Mouse (Mus musculus) Patski (cell line): ENCODE measurements around the gene Tex14. TPM values are rescaled to one million over a fixed set of nuclear protein-coding genes. Genes with fewer than 3 reads are reported as not detected.
"Not testable (repeated sequence)": the region's sequence is repeated elsewhere in the genome, so short reads cannot be mapped to it uniquely, and the experiment has no call there.

ENCODE experiments used
- ATAC-seq: fragments of 100-300 bp; one replicate; pipeline ENCODE4 v1.8.0; 2021
- CTCF ChIA-PET: fragments of 350-600 bp; sonication (Branson Sonifier 250); formaldehyde crosslinking; loops from one replicate; lab custom pipeline; 2022; ENCODE audit warnings: inconsistent platforms; lab: Charles Lee
- POLR2A ChIA-PET: fragments of 350-600 bp; sonication (Branson Sonifier 250); formaldehyde crosslinking; loops from one replicate; lab custom pipeline; 2022; ENCODE audit warnings: antibody characterized with exemption, inconsistent platforms; lab: Charles Lee
- DNase-seq: peaks from one replicate; pipeline ENCODE4 v3.0.0-alpha.2; 2011; ENCODE audit warnings: low read depth, low spot score
- H3K27me3 ChIP-seq: fragments of 371-371 bp; one replicate; pipeline ENCODE4 v1.5.1; 2021
- CTCF ChIP-seq: fragments of 100-300 bp; IDR thresholded peaks from one replicate; pipeline ENCODE4 v1.5.1; 2021
- in situ Hi-C: fragments of 300-500 bp; cut with MboI; formaldehyde crosslinking; loops from 3 replicates; pipeline ENCODE4 v1.11.1; 2018; ENCODE audit warnings: low pct_unique_long_range_greater_than_20kb, mixed read lengths
- polyA plus RNA-seq: library from polyadenylated mRNA; unstranded; gene quantifications from one replicate; pipeline ENCODE4 v1.2.3, GENCODE M21; 2021

Tex14 gene
- polyA plus RNA-seq, 1 experiment from 2014 or later, result 0.24 TPM

- DNase-seq (no peak), ATAC-seq (no peak)
- no peaks in the 10 kb centered on the region for H3K27me3 ChIP-seq
- ChIA-PET POLR2A (no interaction called here), CTCF (interaction anchor here (0.8 to 1.2 kb wide), 2 partner anchors 16 to 186 kb away, joined by 3 to 4 read pairs; no protein-coding TSS in a partner anchor)
- peak; percentile 77 for TF ChIP-seq CTCF
- in situ Hi-C loops, result no loop called here
Observed at GRCm38 (mm10) chr11:87393855-87394254, 11.0 kb upstream of the Tex14 start.

GRCm38 (mm10) chr11:87398402-87398801, 6.5 kb upstream of the Tex14 start:
- ChIA-PET POLR2A (no interaction called here), CTCF (interaction anchor here (1.6 kb wide), 1 partner anchor 10 kb away, joined by 3 read pairs; no protein-coding TSS in a partner anchor)
- ATAC-seq (no peak), DNase-seq (no peak)
- TF ChIP-seq CTCF, result peak; percentile 31
- no peaks in the 10 kb centered on the region for H3K27me3 ChIP-seq
- in situ Hi-C loops, result no loop called here

DNA sequence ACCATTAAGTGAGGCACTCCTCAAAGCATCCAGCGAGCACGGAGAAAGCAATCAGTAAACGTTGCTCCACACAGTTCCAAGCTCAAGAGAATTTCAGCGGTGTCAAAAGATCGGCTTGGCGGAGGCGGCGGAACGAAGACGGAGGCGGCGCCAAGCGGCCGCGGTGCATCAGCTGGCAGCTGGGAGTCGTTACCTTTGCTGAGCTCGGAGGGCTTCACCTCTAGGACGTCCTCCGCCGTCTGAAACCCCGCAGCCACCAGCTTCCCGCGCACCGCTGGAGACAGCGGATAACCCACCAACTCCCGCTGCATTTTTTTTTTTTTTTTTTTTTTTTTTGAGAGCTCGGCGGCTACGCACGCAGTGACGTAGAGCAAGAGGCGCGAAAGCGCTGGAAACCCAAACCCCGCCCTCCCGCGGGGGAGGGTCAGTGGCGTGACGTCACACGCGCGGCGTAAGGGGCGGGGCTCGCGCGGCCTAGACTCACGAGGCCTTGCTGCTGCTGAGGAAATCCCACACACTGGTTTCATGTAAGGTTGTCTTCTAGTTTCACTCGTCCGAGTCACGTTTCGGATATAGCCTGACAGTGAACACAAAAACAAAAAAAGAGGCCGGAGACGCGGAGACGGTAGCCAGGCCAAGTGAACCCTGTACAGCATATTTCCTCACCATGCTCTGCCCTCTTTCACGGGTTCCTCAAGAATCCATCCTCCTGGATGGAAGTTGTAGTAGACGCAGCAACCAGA, 583 bp upstream of the Tex14 start:
- in situ Hi-C loops, result loop anchor here (5.0 kb wide), 1 partner anchor 192 kb away; no protein-coding TSS in a partner anchor
- POLR2A ChIA-PET, result interaction anchor here (0.6 to 0.7 kb wide), 8 partner anchors 17 to 638 kb away, joined by 3 to 4 read pairs (median 3); no protein-coding TSS in a partner anchor
- ATAC-seq (peak; percentile 73), DNase-seq (peak; percentile 68)
- no peak for TF ChIP-seq CTCF
- CTCF ChIA-PET, result no interaction called here
- H3K27me3 ChIP-seq, result no peaks in the 10 kb centered on the region

DNA sequence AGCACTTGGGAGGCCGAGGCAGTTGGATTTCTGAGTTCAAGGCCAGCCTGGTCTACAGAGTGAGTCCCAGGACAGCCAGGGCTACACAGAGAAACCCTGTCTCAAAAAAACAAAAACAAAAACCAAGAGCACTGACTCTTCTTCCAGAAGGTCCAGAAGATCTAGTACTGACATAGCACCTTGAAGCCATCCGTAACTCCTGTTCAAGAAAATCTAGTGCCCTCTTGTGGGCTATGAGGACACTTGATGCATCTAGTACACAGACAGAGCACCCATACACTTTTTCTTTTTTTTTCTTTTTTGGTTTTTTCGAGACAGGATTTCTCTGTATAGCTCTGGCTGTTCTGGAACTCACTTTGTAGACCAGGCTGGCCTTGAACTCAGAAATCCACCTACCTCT, 8.5 kb downstream of the Tex14 start:
- POLR2A ChIA-PET, H3K27me3 ChIP-seq, DNase-seq, in situ Hi-C loops, ATAC-seq: not testable (repeated sequence)
- CTCF ChIA-PET, result interaction anchor here (1.0 kb wide), 1 partner anchor 199 kb away, joined by 3 read pairs; no protein-coding TSS in a partner anchor

- no peaks in the 10 kb centered on the region for H3K27me3 ChIP-seq
- no peak for TF ChIP-seq CTCF
- POLR2A ChIA-PET, result no interaction called here
- in situ Hi-C loops, result no loop called here
- CTCF ChIA-PET, result interaction anchor here (0.8 kb wide), 1 partner anchor 35 kb away, joined by 3 read pairs; no protein-coding TSS in a partner anchor
- ATAC-seq (no peak), DNase-seq (no peak)
Observed at GRCm38 (mm10) chr11:87416120-87416519, 11.3 kb downstream of the Tex14 start.

GRCm38 (mm10) chr11:87420861-87421260, 16.0 kb downstream of the Tex14 start:
- in situ Hi-C loops, result no loop called here
- no peak for ATAC-seq
- CTCF ChIA-PET, result no interaction called here
- POLR2A ChIA-PET, result interaction anchor here (0.6 kb wide), 1 partner anchor 9 kb away, joined by 3 read pairs; no protein-coding TSS in a partner anchor
- DNase-seq, result no peak
- no peak for TF ChIP-seq CTCF
- no peaks in the 10 kb centered on the region for H3K27me3 ChIP-seq

GRCm38 (mm10) chr11:87421760-87422201, 16.9 kb downstream of the Tex14 start:
- no peak for ATAC-seq
- CTCF ChIA-PET, result no interaction called here

DNA sequence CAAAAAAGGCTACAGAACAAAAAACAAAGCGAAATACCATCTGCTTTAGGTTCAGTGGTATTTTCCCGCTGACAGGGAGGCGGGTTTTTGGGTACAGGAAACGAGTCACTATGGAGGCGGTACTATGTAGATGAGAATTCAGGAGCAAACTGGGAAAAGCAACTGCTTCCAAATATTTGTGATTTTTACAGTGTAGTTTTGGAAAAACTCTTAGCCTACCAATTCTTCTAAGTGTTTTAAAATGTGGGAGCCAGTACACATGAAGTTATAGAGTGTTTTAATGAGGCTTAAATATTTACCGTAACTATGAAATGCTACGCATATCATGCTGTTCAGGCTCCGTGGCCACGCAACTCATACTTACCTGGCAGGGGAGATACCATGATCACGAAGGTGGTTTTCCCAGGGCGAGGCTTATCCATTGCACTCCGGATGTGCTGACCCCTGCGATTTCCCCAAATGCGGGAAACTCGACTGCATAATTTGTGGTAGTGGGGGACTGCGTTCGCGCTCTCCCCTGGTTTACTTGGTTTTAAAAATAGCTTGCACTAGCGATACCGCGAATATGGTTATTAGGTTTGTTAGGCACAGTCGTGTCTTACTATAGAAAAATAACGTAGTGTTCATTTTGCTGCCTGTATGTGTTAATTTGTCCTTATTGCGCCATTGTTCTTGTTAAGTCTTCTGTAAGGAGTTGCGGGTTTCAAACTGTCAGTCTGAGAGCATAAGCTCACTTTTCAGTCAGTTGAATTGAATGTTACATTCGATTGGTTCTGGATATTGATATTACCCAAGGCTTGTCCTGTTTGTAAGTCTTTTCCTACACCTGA, 17.9 kb downstream of the Tex14 start:
- no peaks in the 10 kb centered on the region for H3K27me3 ChIP-seq
- POLR2A ChIA-PET, result interaction anchor here (0.8 to 1.1 kb wide), 2 partner anchors 28 to 87 kb away, joined by 3 to 4 read pairs; no protein-coding TSS in a partner anchor
- ATAC-seq (peak; percentile 52), DNase-seq (peak; percentile 64)
- no peak for TF ChIP-seq CTCF
- in situ Hi-C loops, result no loop called here
- CTCF ChIA-PET, result no interaction called here

More at GRCm38 (mm10) chr11:87421760-87422201, 16.9 kb downstream of the Tex14 start:
- DNase-seq, result no peak
- POLR2A ChIA-PET, result interaction anchor here (0.7 kb wide), 1 partner anchor 224 kb away, joined by 5 read pairs; no protein-coding TSS in a partner anchor
- no peaks in the 10 kb centered on the region for H3K27me3 ChIP-seq
- in situ Hi-C loops, result no loop called here
- no peak for TF ChIP-seq CTCF

DNA sequence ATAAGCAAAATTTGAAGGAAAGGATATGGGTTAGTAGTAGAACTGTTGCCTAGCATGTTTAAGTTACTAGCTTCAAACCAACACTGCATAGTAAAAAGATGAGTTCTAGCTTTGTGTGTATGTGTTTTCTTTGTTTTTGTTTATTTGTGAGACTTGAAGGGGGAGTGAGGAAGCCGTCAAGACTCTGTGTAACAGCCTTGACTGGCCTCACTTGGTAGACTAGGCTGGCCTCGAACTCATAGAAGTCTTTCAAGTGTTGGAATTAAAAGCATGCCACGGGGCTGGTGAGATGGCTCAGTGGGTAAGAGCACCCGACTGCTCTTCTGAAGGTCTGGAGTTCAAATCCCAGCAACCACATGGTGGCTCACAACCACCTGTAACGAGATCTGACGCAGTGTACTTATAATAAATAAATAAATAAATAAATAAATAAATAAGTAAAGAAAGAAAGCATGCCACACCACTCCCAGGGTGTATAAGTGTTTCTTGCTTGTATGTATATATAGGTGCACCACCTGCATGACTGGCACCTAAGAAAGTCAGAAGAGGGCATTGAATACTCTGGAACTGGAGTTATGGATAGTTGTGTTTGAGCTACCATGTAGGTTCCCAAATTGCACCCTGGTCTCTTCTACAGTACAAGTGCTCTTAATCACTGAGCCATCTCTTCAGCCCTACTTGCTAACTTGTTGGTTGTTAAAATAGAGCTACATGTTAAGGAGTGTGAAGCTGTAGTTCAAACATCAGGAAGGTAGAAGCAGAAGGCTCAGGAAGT, 18.9 kb downstream of the Tex14 start:
- no peak for ATAC-seq
- ChIA-PET CTCF (no interaction called here), POLR2A (interaction anchor here (0.7 to 1.1 kb wide), 3 partner anchors 23 to 86 kb away, joined by 3 to 4 read pairs (median 3); no protein-coding TSS in a partner anchor)
- in situ Hi-C loops, result no loop called here
- DNase-seq, result no peak
- no peaks in the 10 kb centered on the region for H3K27me3 ChIP-seq
- no peak for TF ChIP-seq CTCF
